Mouse (Mus musculus): Measurements from ENCODE around the gene Ap5s1. TPM values are rescaled to one million over a fixed set of nuclear protein-coding genes. Genes with fewer than 3 reads are reported as not detected.
"Not testable (repeated sequence)": the region's sequence is repeated elsewhere in the genome, so short reads cannot be mapped to it uniquely, and the experiment has no call there.

The Ap5s1 gene
- polyA plus RNA-seq, 1 experiment from 2014 or later = 39.7 TPM

- WGBS = 75% methylated on average over 6 of the region's 6 CpGs
- no peaks in the 10 kb centered on the region for H3K36me3 ChIP-seq (ENCODE audit: control insufficient read depth, insufficient read depth, low read length)
- no peak for ATAC-seq (ENCODE audit: insufficient number of reproducible peaks, insufficient read depth, low FRiP score, low read depth)
- no peak overlapping the region for H3K4me2 ChIP-seq (ENCODE audit: low read length)
- H3K27ac ChIP-seq (replicated peaks in 1 of 2; ENCODE audit: control insufficient read depth in 1 of 2, insufficient read depth in 1 of 2, low read depth in 2 of 2, low read length in 2 of 2) = no peak overlapping the region
- H3K9ac ChIP-seq (ENCODE audit: low read length) = no peak overlapping the region
- H3K9me3 ChIP-seq (ENCODE audit: control insufficient read depth, low read length) = no peaks in the 10 kb centered on the region; the same call in 1 of the 2 replicates
- H3K4me1 ChIP-seq (ENCODE audit: control insufficient read depth in 2 of 2, insufficient read depth in 2 of 2, low read length in 2 of 2) = peaks cover 2 to 9% of the 10 kb centered on the region in 2 experiments; a peak in 1 of 4 replicates
- no peak overlapping the region for H3K4me3 ChIP-seq (ENCODE audit: control insufficient read depth in 1 of 2, insufficient read depth in 1 of 2, low read depth in 1 of 2, low read length in 2 of 2)
- H3K27me3 ChIP-seq (ENCODE audit: control insufficient read depth, insufficient read depth, low read length) = no peaks in the 10 kb centered on the region
Observed at GRCm38 (mm10) chr2:131225178-131225577, 18.3 kb downstream of the Ap5s1 start.

GRCm38 (mm10) chr2:131226669-131227068 lies 19.8 kb downstream of the Ap5s1 start:
- not testable (repeated sequence) for H3K4me3 ChIP-seq (ENCODE audit: control insufficient read depth in 1 of 2, insufficient read depth in 1 of 2, low read depth in 1 of 2, low read length in 2 of 2)
- 64% methylated on average over 2 of the region's 2 CpGs for WGBS

GRCm38 (mm10) chr2:131227243-131227642 lies 20.4 kb downstream of the Ap5s1 start:
- Histone ChIP-seq H3K36me3 (ENCODE audit: control insufficient read depth, insufficient read depth, low read length) (no peaks in the 10 kb centered on the region), H3K9me3 (ENCODE audit: control insufficient read depth, low read length) (no peaks in the 10 kb centered on the region), H3K27ac (replicated peaks in 1 of 2; ENCODE audit: control insufficient read depth in 1 of 2, insufficient read depth in 1 of 2, low read depth in 2 of 2, low read length in 2 of 2) (no peak overlapping the region), H3K4me2 (ENCODE audit: low read length) (no peak overlapping the region), H3K27me3 (ENCODE audit: control insufficient read depth, insufficient read depth, low read length) (no peaks in the 10 kb centered on the region), H3K9ac (ENCODE audit: low read length) (no peak overlapping the region), H3K4me1 (ENCODE audit: control insufficient read depth in 2 of 2, insufficient read depth in 2 of 2, low read length in 2 of 2) (peaks cover 2 to 7% of the 10 kb centered on the region in 2 experiments; a peak in 1 of 4 replicates), H3K4me3 (ENCODE audit: control insufficient read depth in 1 of 2, insufficient read depth in 1 of 2, low read depth in 1 of 2, low read length in 2 of 2) (no peak overlapping the region)
- ATAC-seq (ENCODE audit: insufficient number of reproducible peaks, insufficient read depth, low FRiP score, low read depth) = no peak
- whole genome bisulfite sequencing = 64% methylated on average over 3 of the region's 3 CpGs

More at GRCm38 (mm10) chr2:131226669-131227068, 19.8 kb downstream of the Ap5s1 start:
- H3K27me3 ChIP-seq (ENCODE audit: control insufficient read depth, insufficient read depth, low read length); H3K9ac ChIP-seq (ENCODE audit: low read length); H3K4me1 ChIP-seq (ENCODE audit: control insufficient read depth in 2 of 2, insufficient read depth in 2 of 2, low read length in 2 of 2); H3K9me3 ChIP-seq (ENCODE audit: control insufficient read depth, low read length); H3K36me3 ChIP-seq (ENCODE audit: control insufficient read depth, insufficient read depth, low read length); ATAC-seq (ENCODE audit: insufficient number of reproducible peaks, insufficient read depth, low FRiP score, low read depth); H3K4me2 ChIP-seq (ENCODE audit: low read length); H3K27ac ChIP-seq (replicated peaks in 1 of 2; ENCODE audit: control insufficient read depth in 1 of 2, insufficient read depth in 1 of 2, low read depth in 2 of 2, low read length in 2 of 2): not testable (repeated sequence)

- WGBS = 89% methylated on average over 2 of the region's 2 CpGs
- Histone ChIP-seq H3K27me3 (ENCODE audit: control insufficient read depth, insufficient read depth, low read length) (no peaks in the 10 kb centered on the region), H3K4me3 (ENCODE audit: control insufficient read depth in 1 of 2, insufficient read depth in 1 of 2, low read depth in 1 of 2, low read length in 2 of 2) (no peak overlapping the region), H3K36me3 (ENCODE audit: control insufficient read depth, insufficient read depth, low read length) (0 out of 2 replicates have a peak, but pooled peaks cover 4% of the 10 kb centered on the region), H3K27ac (replicated peaks in 1 of 2; ENCODE audit: control insufficient read depth in 1 of 2, insufficient read depth in 1 of 2, low read depth in 2 of 2, low read length in 2 of 2) (no peak overlapping the region), H3K4me1 (ENCODE audit: control insufficient read depth in 2 of 2, insufficient read depth in 2 of 2, low read length in 2 of 2) (peaks cover 9 to 18% of the 10 kb centered on the region in 2 experiments), H3K4me2 (ENCODE audit: low read length) (no peak overlapping the region), H3K9ac (ENCODE audit: low read length) (no peak overlapping the region), H3K9me3 (ENCODE audit: control insufficient read depth, low read length) (no peaks in the 10 kb centered on the region)
- ATAC-seq (ENCODE audit: insufficient number of reproducible peaks, insufficient read depth, low FRiP score, low read depth) = no peak
Observed at GRCm38 (mm10) chr2:131232558-131232957, 25.7 kb downstream of the Ap5s1 start.

- 13% methylated on average over 29 of the region's 29 CpGs for WGBS
- ATAC-seq (ENCODE audit: insufficient number of reproducible peaks, insufficient read depth, low FRiP score, low read depth) = peak; percentile 99
- H3K27ac ChIP-seq (replicated peaks in 1 of 2; ENCODE audit: control insufficient read depth in 1 of 2, insufficient read depth in 1 of 2, low read depth in 2 of 2, low read length in 2 of 2) = peak within 1 kb of the TSS; percentile 56 to 76; a peak in 3 of 4 replicates
Observed at GRCm38 (mm10) chr2:131233307-131234126, 26.6 kb downstream of the Ap5s1 start, which contains the start of gene Mavs. Mavs (plus strand) TSS chr2:131234063.

GRCm38 (mm10) chr2:131234127-131234650 lies 27.3 kb downstream of the Ap5s1 start:
- 11% methylated on average over 28 of the region's 28 CpGs for WGBS
- Histone ChIP-seq H3K4me1 (ENCODE audit: control insufficient read depth in 2 of 2, insufficient read depth in 2 of 2, low read length in 2 of 2) (peaks cover 9 to 18% of the 10 kb centered on the region in 2 experiments), H3K9me3 (ENCODE audit: control insufficient read depth, low read length) (no peaks in the 10 kb centered on the region), H3K27ac (replicated peaks in 1 of 2; ENCODE audit: control insufficient read depth in 1 of 2, insufficient read depth in 1 of 2, low read depth in 2 of 2, low read length in 2 of 2) (peak overlapping the region; percentile 56 to 76; a peak in 3 of 4 replicates), H3K4me2 (ENCODE audit: low read length) (peak overlapping the region; percentile 77), H3K27me3 (ENCODE audit: control insufficient read depth, insufficient read depth, low read length) (no peaks in the 10 kb centered on the region), H3K36me3 (ENCODE audit: control insufficient read depth, insufficient read depth, low read length) (peaks cover 14% of the 10 kb centered on the region), H3K9ac (ENCODE audit: low read length) (peak overlapping the region; percentile 80), H3K4me3 (ENCODE audit: control insufficient read depth in 1 of 2, insufficient read depth in 1 of 2, low read depth in 1 of 2, low read length in 2 of 2) (peak overlapping the region; percentile 57 to 64)
- no peak for ATAC-seq (ENCODE audit: insufficient number of reproducible peaks, insufficient read depth, low FRiP score, low read depth)

More at GRCm38 (mm10) chr2:131233307-131234126, 26.6 kb downstream of the Ap5s1 start, which contains the start of gene Mavs:
- Histone ChIP-seq H3K4me1 (ENCODE audit: control insufficient read depth in 2 of 2, insufficient read depth in 2 of 2, low read length in 2 of 2) (peaks cover 9 to 18% of the 10 kb centered on the region in 2 experiments), H3K9me3 (ENCODE audit: control insufficient read depth, low read length) (no peaks in the 10 kb centered on the region), H3K36me3 (ENCODE audit: control insufficient read depth, insufficient read depth, low read length) (peaks cover 8% of the 10 kb centered on the region; the same call in 1 of the 2 replicates), H3K9ac (ENCODE audit: low read length) (peak within 1 kb of the TSS; percentile 80), H3K27me3 (ENCODE audit: control insufficient read depth, insufficient read depth, low read length) (no peaks in the 10 kb centered on the region), H3K4me3 (ENCODE audit: control insufficient read depth in 1 of 2, insufficient read depth in 1 of 2, low read depth in 1 of 2, low read length in 2 of 2) (peak within 1 kb of the TSS; percentile 57 to 64), H3K4me2 (ENCODE audit: low read length) (peak within 1 kb of the TSS; percentile 77)

- WGBS = 75% methylated on average over 7 of the region's 7 CpGs
- peaks cover 22% of the 10 kb centered on the region for H3K36me3 ChIP-seq (ENCODE audit: control insufficient read depth, insufficient read depth, low read length)
- peaks cover 9 to 18% of the 10 kb centered on the region in 2 experiments for H3K4me1 ChIP-seq (ENCODE audit: control insufficient read depth in 2 of 2, insufficient read depth in 2 of 2, low read length in 2 of 2)
- H3K4me2 ChIP-seq (ENCODE audit: low read length) = peak overlapping the region; percentile 77
- H3K9ac ChIP-seq (ENCODE audit: low read length) = peak overlapping the region; percentile 80
- no peaks in the 10 kb centered on the region for H3K9me3 ChIP-seq (ENCODE audit: control insufficient read depth, low read length)
- ATAC-seq (ENCODE audit: insufficient number of reproducible peaks, insufficient read depth, low FRiP score, low read depth) = no peak
- H3K4me3 ChIP-seq (ENCODE audit: control insufficient read depth in 1 of 2, insufficient read depth in 1 of 2, low read depth in 1 of 2, low read length in 2 of 2) = peak overlapping the region in 1 of 2 experiments; percentile 57; a peak in 1 of 4 replicates
- H3K27me3 ChIP-seq (ENCODE audit: control insufficient read depth, insufficient read depth, low read length) = no peaks in the 10 kb centered on the region
- no peak overlapping the region for H3K27ac ChIP-seq (replicated peaks in 1 of 2; ENCODE audit: control insufficient read depth in 1 of 2, insufficient read depth in 1 of 2, low read depth in 2 of 2, low read length in 2 of 2)
Observed at GRCm38 (mm10) chr2:131234970-131235635, 28.2 kb downstream of the Ap5s1 start.
